16 mouse cellular contexts compared by ENCODE assay signal in genomic region chr14:103834589-103834988, GRCm38 (mm10). TPM values are rescaled to one million over a fixed set of nuclear protein-coding genes. Genes with fewer than 3 reads are reported as not detected.
A peak's percentile ranks its signal among the peaks of the same experiment; 100 is the strongest.
DNase-seq lines count a peak whose midpoint lies in the region; ATAC-seq lines count a peak whose summit lies in the region.
"Had no signal": no experiment of that assay in that cellular context is flagged by ENCODE, and none has a peak within 500 bp of the region (broad histone marks: within the 10 kb centered on the region; RNA-seq: fewer than 3 reads in every experiment).

No protein-coding gene starts in this region.

- no peaks in the 10 kb centered on the region for H3K36me3 ChIP-seq in heart, embryonic 11.5 days (ENCODE audit: control insufficient read depth, insufficient read depth, low read length)
- no peaks in the 10 kb centered on the region for H3K36me3 ChIP-seq in kidney, embryonic 15.5 days
- H3K36me3 ChIP-seq in hindbrain, embryonic 15.5 days: no peaks in the 10 kb centered on the region
- H3K36me3 ChIP-seq: embryonic facial prominence, embryonic 13.5 days; limb, embryonic 12.5 days; liver, embryonic 15.5 days had no signal

- peak overlapping the region; percentile 46; the same call in 1 of the 2 replicates for H3K27ac ChIP-seq in heart, embryonic 11.5 days (ENCODE audit: low read depth, low read length)
- H3K27ac ChIP-seq in kidney, embryonic 15.5 days: no peak overlapping the region
- peak overlapping the region; percentile 43 for H3K27ac ChIP-seq in brown adipose tissue, adult 24 weeks (replicated peaks; ENCODE audit: low read depth, low read length)
- no peak overlapping the region for H3K27ac ChIP-seq in hindbrain, embryonic 15.5 days (replicated peaks)
- H3K27ac ChIP-seq: embryonic facial prominence, embryonic 13.5 days; limb, embryonic 12.5 days; liver, embryonic 15.5 days had no signal

- peak; percentile 62 for ATAC-seq in heart, embryonic 11.5 days (replicated peaks; ENCODE audit: insufficient number of reproducible peaks, low FRiP score, low TSS enrichment)
- peak; percentile 65 for ATAC-seq in kidney, embryonic 15.5 days (replicated peaks; ENCODE audit: low FRiP score)
- no peak for ATAC-seq in hindbrain, embryonic 15.5 days (ENCODE audit: low FRiP score, low read depth)

- WGBS in heart, embryonic 11.5 days (ENCODE audit: insufficient replicate concordance): 11% methylated on average over 7 of the region's 7 CpGs
- WGBS in kidney, embryonic 15.5 days: 22% methylated on average over 7 of the region's 7 CpGs
- 60% methylated on average over 7 of the region's 7 CpGs for WGBS in hindbrain, embryonic 15.5 days

- no peaks in the 10 kb centered on the region for H3K9me3 ChIP-seq in heart, embryonic 11.5 days (replicated peaks; ENCODE audit: control insufficient read depth, low read length)
- H3K9me3 ChIP-seq in kidney, embryonic 15.5 days (replicated peaks): no peaks in the 10 kb centered on the region
- H3K9me3 ChIP-seq in hindbrain, embryonic 15.5 days: no peaks in the 10 kb centered on the region
- H3K9me3 ChIP-seq: embryonic facial prominence, embryonic 13.5 days; limb, embryonic 12.5 days; liver, embryonic 15.5 days had no signal

- no peaks in the 10 kb centered on the region for H3K27me3 ChIP-seq in heart, embryonic 11.5 days (ENCODE audit: control insufficient read depth, insufficient read depth, low read length)
- H3K27me3 ChIP-seq in kidney, embryonic 15.5 days: no peaks in the 10 kb centered on the region
- H3K27me3 ChIP-seq in hindbrain, embryonic 15.5 days: no peaks in the 10 kb centered on the region
- H3K27me3 ChIP-seq: embryonic facial prominence, embryonic 13.5 days; limb, embryonic 12.5 days; liver, embryonic 15.5 days had no signal

- no peak for DNase-seq in heart, postnatal 36 days
- DNase-seq in kidney, adult 9 months: no peak
- no peak for DNase-seq in cerebellum, adult 11-12 months
- DNase-seq: cerebellum, postnatal 36 days; kidney, adult 2 months; lung, postnatal 10 days; right cerebral cortex, postnatal 14 days; thymus, postnatal 4 days had no signal

- H3K9ac ChIP-seq in heart, embryonic 11.5 days (ENCODE audit: low read depth, low read length): no peak overlapping the region
- no peak overlapping the region for H3K9ac ChIP-seq in kidney, embryonic 15.5 days
- H3K9ac ChIP-seq in hindbrain, embryonic 15.5 days: no peak overlapping the region
- H3K9ac ChIP-seq: embryonic facial prominence, embryonic 13.5 days; limb, embryonic 12.5 days; liver, embryonic 15.5 days had no signal

- no peak overlapping the region for H3K4me3 ChIP-seq in heart, embryonic 11.5 days (ENCODE audit: low read depth, low read length)
- no peak overlapping the region for H3K4me3 ChIP-seq in kidney, embryonic 15.5 days (replicated peaks)
- H3K4me3 ChIP-seq in brown adipose tissue, adult 24 weeks (ENCODE audit: insufficient read depth, low read depth, low read length): 0 out of 2 replicates have a peak overlapping the region, but pooled peaks have one; percentile 15
- no peak overlapping the region for H3K4me3 ChIP-seq in hindbrain, embryonic 15.5 days
- H3K4me3 ChIP-seq: embryonic facial prominence, embryonic 13.5 days; limb, embryonic 12.5 days; liver, embryonic 15.5 days had no signal

- intact Hi-C loops in heart, postnatal 36 days (cut with DNase I): no loop called here

- peak overlapping the region; percentile 36 for H3K4me2 ChIP-seq in heart, embryonic 11.5 days
- no peak overlapping the region for H3K4me2 ChIP-seq in kidney, embryonic 15.5 days
- peak overlapping the region; percentile 6; the same call in 1 of the 2 replicates for H3K4me2 ChIP-seq in hindbrain, embryonic 15.5 days
- H3K4me2 ChIP-seq: embryonic facial prominence, embryonic 13.5 days; limb, embryonic 12.5 days; liver, embryonic 15.5 days had no signal

- no peaks in the 10 kb centered on the region; the same call in 1 of the 2 replicates for H3K4me1 ChIP-seq in heart, embryonic 11.5 days (ENCODE audit: control insufficient read depth, insufficient read depth, low read length)
- H3K4me1 ChIP-seq in kidney, embryonic 15.5 days: peaks cover 17% of the 10 kb centered on the region
- peaks cover 9% of the 10 kb centered on the region; the same call in 1 of the 2 replicates for H3K4me1 ChIP-seq in brown adipose tissue, adult 24 weeks (ENCODE audit: control insufficient read depth, insufficient read depth, insufficient read length, low read length)
- H3K4me1 ChIP-seq in hindbrain, embryonic 15.5 days (replicated peaks): no peaks in the 10 kb centered on the region
- H3K4me1 ChIP-seq: embryonic facial prominence, embryonic 13.5 days; limb, embryonic 12.5 days; liver, embryonic 15.5 days had no signal

RNA-seq across cellular contexts. Expression of gene Ednrb, which starts 9.6 kb away (rescaled TPM):
- 96.5 and 115 TPM in 2 replicates for polyA plus RNA-seq in heart, embryonic 11.5 days (2014; fragmentation: Nextera tagmentation; extraction: Ambion mirVana)
- 10 to 100 TPM; 14.4 to 20.5 TPM for total RNA-seq in heart, postnatal 36 days (2021)
- 47.2 and 48.2 TPM in 2 replicates for polyA plus RNA-seq in kidney, embryonic 15.5 days (2015; fragmentation: Nextera tagmentation; extraction: Ambion mirVana)
- polyA plus RNA-seq in brown adipose tissue, adult 24 weeks (2012; ENCODE audit: insufficient read depth, insufficient read length, missing spikeins): 11.8 and 12.6 TPM in 2 replicates
- 127 and 131 TPM in 2 replicates for polyA plus RNA-seq in hindbrain, embryonic 15.5 days (2015; fragmentation: Nextera tagmentation; extraction: Ambion mirVana)
- total RNA-seq: megakaryocyte-erythroid progenitor cell, adult 5-6 weeks had no signal

Comparison
In these comparisons a context has a peak if more than half of its experiments do, and no peak if none do; other contexts are left out.
1. H3K27ac ChIP-seq: peak in heart, embryonic 11.5 days (single experiment) and brown adipose tissue, adult 24 weeks (single experiment); none in kidney, embryonic 15.5 days (single experiment) and hindbrain, embryonic 15.5 days (single experiment).